Mouse (Mus musculus) lung, embryonic 16.5 days (tissue): Measurements from ENCODE around the gene Btbd3. TPM values are rescaled to one million over a fixed set of nuclear protein-coding genes. Genes with fewer than 3 reads are reported as not detected.

Experiments
- ATAC-seq: fragments of 200-750 bp; cut with Nextera tagmentation; 2 replicates; pipeline ENCODE4 v1.8.0; 2017; ENCODE audit warnings: low read depth, mild to moderate bottlenecking, moderate library complexity
- H3K27ac ChIP-seq: fragments of 300-500 bp; sonication (generic); 2 replicates; pipeline ENCODE4 v1.5.1; 2014; ENCODE audit warnings: mild to moderate bottlenecking, control low read depth, low read length
- H3K27me3 ChIP-seq: fragments of 300-500 bp; sonication (generic); 2 replicates; pipeline ENCODE4 v1.6.1; 2014; ENCODE audit warnings: low read depth, low read length, mixed read lengths; ENCODE audit not compliant: control insufficient read depth, insufficient read depth
- H3K36me3 ChIP-seq: fragments of 300-500 bp; sonication (generic); 2 replicates; pipeline ENCODE4 v1.6.1; 2014; ENCODE audit warnings: low read length; ENCODE audit not compliant: control insufficient read depth, insufficient read depth
- H3K4me1 ChIP-seq: fragments of 300-500 bp; sonication (generic); replicated peaks from 2 replicates; pipeline ENCODE4 v1.6.1; 2014; ENCODE audit warnings: low read length, mixed read lengths; ENCODE audit not compliant: control insufficient read depth, insufficient read depth
- H3K4me2 ChIP-seq: fragments of 300-500 bp; sonication (generic); 2 replicates; pipeline ENCODE4 v1.6.1; 2014; ENCODE audit warnings: low read depth, low read length, control low read depth
- H3K4me3 ChIP-seq: fragments of 300-500 bp; sonication (generic); 2 replicates; pipeline ENCODE4 v1.5.1; 2014; ENCODE audit warnings: mild to moderate bottlenecking, low read length, control low read depth
- H3K9ac ChIP-seq: fragments of 300-500 bp; sonication (generic); 2 replicates; pipeline ENCODE4 v1.6.1; 2014; ENCODE audit warnings: low read length, control low read depth
- H3K9me3 ChIP-seq: fragments of 300-500 bp; sonication (generic); 2 replicates; pipeline ENCODE4 v1.6.1; 2016; ENCODE audit warnings: low read length; ENCODE audit not compliant: control insufficient read depth
- WGBS: fragments of 180-500 bp; shearing (Covaris S2); extraction: QIAGEN DNeasy Blood & Tissue Kit; methylation state at CpG from one replicate; pipeline ENCODE4 v1.1.7; 2014; 5-methylcytosine and 5-hydroxymethylcytosine counted together
- polyA plus RNA-seq: library from polyadenylated mRNA; unstranded; fragments of >200 nt; fragmentation: Nextera tagmentation; extraction: Ambion mirVana; gene quantifications from 2 replicates; pipeline ENCODE4 v1.2.1, GENCODE M21; 2015

Gene Btbd3
- polyA plus RNA-seq, 1 experiment from 2014 or later = 52.8 TPM

DNA sequence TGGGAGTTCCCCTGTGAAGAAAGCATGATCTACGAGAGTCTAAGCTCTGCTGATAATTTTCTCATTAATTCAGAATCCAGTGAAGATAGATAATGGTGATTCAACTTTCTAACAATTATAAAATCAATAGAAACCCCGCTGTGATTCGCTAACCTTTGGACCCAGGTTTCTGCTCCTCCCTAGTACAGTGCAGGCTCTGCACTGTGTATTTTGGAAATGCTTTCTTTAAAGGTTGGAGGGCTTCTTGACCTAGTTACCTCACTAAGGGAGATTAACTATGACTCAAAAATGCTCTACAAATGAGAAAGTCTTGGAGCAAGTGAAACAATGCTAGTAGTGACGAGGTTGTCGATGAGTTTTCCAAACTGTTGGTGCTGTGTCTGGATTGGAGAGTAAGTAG lies 17.7 kb downstream of the Btbd3 start:
- no peak for ATAC-seq
- Histone ChIP-seq H3K36me3 (no peaks in the 10 kb centered on the region), H3K27ac (peak overlapping the region; percentile 20; the same call in 1 of the 2 replicates), H3K9me3 (no peaks in the 10 kb centered on the region), H3K4me3 (no peak overlapping the region), H3K27me3 (no peaks in the 10 kb centered on the region), H3K4me1 (peaks cover 49% of the 10 kb centered on the region), H3K4me2 (no peak overlapping the region), H3K9ac (no peak overlapping the region)
- WGBS = 70% methylated on average over 5 of the region's 5 CpGs

DNA sequence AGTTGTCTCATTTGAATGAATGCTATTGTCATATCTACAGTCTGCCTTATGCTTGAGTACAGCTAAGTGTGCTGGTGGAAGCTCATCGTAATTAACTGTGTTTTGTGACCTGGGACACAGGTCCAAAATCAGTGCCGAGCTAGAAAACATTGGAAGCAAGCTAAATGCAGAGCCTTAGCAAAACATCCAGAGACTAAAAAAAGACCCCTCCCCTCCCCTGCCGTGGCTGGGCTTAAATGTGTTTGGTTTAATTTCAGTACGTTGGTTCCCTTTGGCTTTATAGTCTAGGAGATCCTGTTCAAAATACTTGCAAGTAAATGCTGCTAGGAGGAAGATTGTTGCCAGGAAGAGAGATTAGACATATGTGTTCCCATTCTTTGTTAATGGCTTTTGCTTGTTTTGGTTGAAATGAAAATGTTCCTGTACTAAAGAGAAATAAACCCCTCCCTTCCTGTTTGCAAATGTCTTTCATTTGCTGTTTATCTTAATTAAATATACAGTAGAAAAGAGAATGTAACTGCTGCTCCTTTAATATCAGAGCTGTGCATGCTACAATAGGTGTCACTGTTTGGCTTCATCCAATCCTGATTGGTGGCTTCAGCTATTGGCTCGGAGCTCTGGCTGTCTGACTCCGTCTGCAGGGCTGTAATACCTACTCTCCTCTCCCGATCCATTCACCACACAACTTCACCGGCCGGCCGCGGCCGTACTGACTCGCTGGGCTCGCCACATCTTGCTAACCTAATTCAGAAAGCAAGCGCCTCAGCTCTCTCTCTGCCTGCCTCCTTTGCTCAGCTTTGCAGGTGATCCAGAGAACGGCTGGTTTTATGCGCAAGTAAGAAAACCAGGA lies 21.7 kb downstream of the Btbd3 start:
- no peaks in the 10 kb centered on the region for H3K9me3 ChIP-seq
- 9% methylated on average over 17 of the region's 17 CpGs for WGBS
- peaks cover 6% of the 10 kb centered on the region; the same call in 1 of the 2 replicates for H3K36me3 ChIP-seq
- peak overlapping the region; percentile 52 for H3K4me2 ChIP-seq
- peaks cover 49% of the 10 kb centered on the region for H3K4me1 ChIP-seq
- peak overlapping the region; percentile 64 for H3K9ac ChIP-seq
- H3K27ac ChIP-seq = peak overlapping the region; percentile 84
- H3K4me3 ChIP-seq = peak overlapping the region; percentile 64
- H3K27me3 ChIP-seq = no peaks in the 10 kb centered on the region
- ATAC-seq = peak; percentile 88

GRCm38 (mm10) chr2:138278853-138279640 lies 22.7 kb downstream of the Btbd3 start:
- peak overlapping the region; percentile 64 for H3K4me3 ChIP-seq
- H3K4me2 ChIP-seq = peak overlapping the region; percentile 52
- ATAC-seq = peak; percentile 48; the same call in 1 of the 2 replicates
- peaks cover 40% of the 10 kb centered on the region for H3K4me1 ChIP-seq
- 33% methylated on average over 15 of the region's 15 CpGs for WGBS
- peak overlapping the region; percentile 84 for H3K27ac ChIP-seq
- peak overlapping the region; percentile 64 for H3K9ac ChIP-seq
- peaks cover 15% of the 10 kb centered on the region for H3K36me3 ChIP-seq
- H3K27me3 ChIP-seq = no peaks in the 10 kb centered on the region
- no peaks in the 10 kb centered on the region for H3K9me3 ChIP-seq

DNA sequence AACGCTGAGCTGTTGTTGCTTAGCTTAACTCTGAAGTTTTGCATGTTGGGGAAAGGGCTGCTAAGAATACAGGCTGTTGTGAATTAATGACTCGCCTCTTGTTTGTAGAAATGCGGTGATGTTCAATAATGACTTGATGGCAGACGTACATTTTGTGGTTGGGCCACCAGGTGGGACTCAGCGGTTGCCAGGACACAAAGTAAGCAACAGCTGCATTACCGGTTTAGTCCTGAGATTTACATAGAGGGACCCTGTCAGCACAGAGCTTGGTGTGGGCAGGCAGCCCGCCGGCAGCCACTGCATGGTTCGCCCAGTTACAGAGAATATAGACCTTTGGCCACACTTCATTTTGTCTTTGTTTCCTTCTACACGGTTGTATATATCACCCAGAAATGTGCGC lies 23.3 kb downstream of the Btbd3 start:
- Histone ChIP-seq H3K36me3 (peaks cover 21% of the 10 kb centered on the region), H3K27ac (peak overlapping the region; percentile 84), H3K9me3 (no peaks in the 10 kb centered on the region), H3K4me1 (peaks cover 34% of the 10 kb centered on the region), H3K4me3 (peak overlapping the region; percentile 64), H3K27me3 (no peaks in the 10 kb centered on the region), H3K4me2 (peak overlapping the region; percentile 52), H3K9ac (peak overlapping the region; percentile 64)
- 10% methylated on average over 11 of the region's 11 CpGs for WGBS
- ATAC-seq = peak; percentile 30; the same call in 1 of the 2 replicates

GRCm38 (mm10) chr2:138280225-138280711 lies 23.9 kb downstream of the Btbd3 start:
- Histone ChIP-seq H3K4me1 (peaks cover 30% of the 10 kb centered on the region), H3K9me3 (no peaks in the 10 kb centered on the region), H3K9ac (peak overlapping the region; percentile 64), H3K4me2 (peak overlapping the region; percentile 52), H3K27me3 (no peaks in the 10 kb centered on the region), H3K4me3 (peak overlapping the region; percentile 64), H3K36me3 (peaks cover 24% of the 10 kb centered on the region), H3K27ac (peak overlapping the region; percentile 84)
- WGBS = 36% methylated on average over 17 of the region's 17 CpGs
- ATAC-seq = peak; percentile 47

DNA sequence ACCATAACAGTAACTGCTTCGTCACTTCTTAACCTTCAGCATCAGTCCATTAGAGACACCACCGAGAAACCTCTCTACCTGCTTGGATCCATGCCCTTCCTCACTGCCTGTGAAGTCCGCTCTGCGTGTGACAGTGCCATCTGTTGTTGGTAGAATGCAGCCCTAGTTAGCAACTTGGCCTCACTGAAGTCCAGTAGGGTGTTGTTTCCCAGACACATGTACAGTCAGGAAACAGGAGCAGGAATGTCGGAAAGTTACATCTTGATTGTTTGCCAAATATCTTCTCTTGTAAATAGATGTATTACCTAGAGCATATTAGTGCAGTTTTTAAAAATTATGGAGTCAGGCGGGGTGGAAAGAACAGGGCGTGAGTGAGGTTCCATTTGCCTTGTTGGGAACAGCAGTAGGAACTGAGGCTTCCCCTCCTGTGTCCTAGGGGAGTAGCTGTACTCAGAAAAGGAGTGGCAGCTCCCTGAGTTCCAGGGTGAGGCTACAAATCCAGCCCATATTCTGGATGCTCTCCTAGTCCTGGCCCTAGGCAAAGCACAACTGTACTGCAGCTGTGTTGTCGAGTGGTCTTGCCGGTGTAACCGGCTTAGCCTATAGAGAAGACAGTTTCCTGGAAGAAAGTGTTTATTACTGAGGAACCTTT lies 25.3 kb downstream of the Btbd3 start:
- Histone ChIP-seq H3K4me3 (peak overlapping the region; percentile 33), H3K9me3 (no peaks in the 10 kb centered on the region), H3K36me3 (peaks cover 32% of the 10 kb centered on the region), H3K4me1 (peaks cover 20% of the 10 kb centered on the region), H3K9ac (peak overlapping the region; percentile 33; the same call in 1 of the 2 replicates), H3K27me3 (no peaks in the 10 kb centered on the region), H3K4me2 (peak overlapping the region; percentile 32), H3K27ac (no peak overlapping the region)
- WGBS = 65% methylated on average over 10 of the region's 10 CpGs
- no peak for ATAC-seq

- Histone ChIP-seq H3K4me2 (no peak overlapping the region), H3K36me3 (peaks cover 34% of the 10 kb centered on the region), H3K9ac (no peak overlapping the region), H3K27ac (no peak overlapping the region), H3K4me3 (no peak overlapping the region), H3K27me3 (no peaks in the 10 kb centered on the region), H3K9me3 (no peaks in the 10 kb centered on the region), H3K4me1 (peaks cover 8% of the 10 kb centered on the region)
- no peak for ATAC-seq
- WGBS = 62% methylated on average over 12 of the region's 12 CpGs
Observed at GRCm38 (mm10) chr2:138283372-138283771, 27.0 kb downstream of the Btbd3 start.

DNA sequence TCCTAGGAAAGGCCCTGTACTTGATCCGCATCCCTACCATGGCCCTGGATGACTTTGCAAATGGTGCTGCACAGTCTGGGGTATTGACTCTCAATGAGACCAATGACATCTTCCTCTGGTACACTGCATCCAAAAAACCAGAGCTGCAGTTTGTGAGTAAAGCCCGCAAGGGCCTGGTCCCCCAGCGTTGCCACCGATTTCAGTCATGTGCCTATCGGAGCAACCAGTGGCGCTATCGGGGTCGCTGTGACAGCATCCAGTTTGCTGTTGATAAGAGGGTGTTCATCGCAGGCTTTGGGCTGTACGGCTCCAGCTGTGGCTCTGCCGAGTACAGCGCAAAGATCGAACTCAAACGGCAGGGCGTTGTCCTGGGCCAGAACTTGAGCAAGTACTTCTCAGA lies 27.5 kb downstream of the Btbd3 start:
- peaks cover 8% of the 10 kb centered on the region for H3K4me1 ChIP-seq
- peaks cover 38% of the 10 kb centered on the region for H3K36me3 ChIP-seq
- H3K4me2 ChIP-seq = no peak overlapping the region
- ATAC-seq = no peak
- H3K9ac ChIP-seq = no peak overlapping the region
- no peak overlapping the region for H3K27ac ChIP-seq
- no peak overlapping the region for H3K4me3 ChIP-seq
- WGBS = 95% methylated on average over 15 of the region's 15 CpGs
- H3K9me3 ChIP-seq = no peaks in the 10 kb centered on the region
- H3K27me3 ChIP-seq = no peaks in the 10 kb centered on the region
